Mouse (Mus musculus) limb, embryonic 14.5 days (tissue): ENCODE measurements around the gene R3hdml. TPM values are rescaled to one million over a fixed set of nuclear protein-coding genes. Genes with fewer than 3 reads are reported as not detected.
"Not testable (repeated sequence)": the region's sequence is repeated elsewhere in the genome, so short reads cannot be mapped to it uniquely, and the experiment has no call there.

ENCODE experiments used
- ATAC-seq: fragments of 200-750 bp; cut with Nextera tagmentation; 2 replicates; pipeline ENCODE4 v1.8.0; 2017; ENCODE audit warnings: low read depth, moderate number of reproducible peaks, moderate TSS enrichment; ENCODE audit not compliant: low FRiP score
- DNase-seq: peaks from one replicate; pipeline ENCODE4 v3.0.0-alpha.2; 2015; ENCODE audit warnings: low spot score
- H3K27ac ChIP-seq: fragments of 300-500 bp; sonication (generic); replicated peaks from 2 replicates; pipeline ENCODE4 v1.5.1; 2014; ENCODE audit warnings: low read depth, mild to moderate bottlenecking, low read length, moderate library complexity, mixed read lengths
- H3K27me3 ChIP-seq: fragments of 300-500 bp; sonication (generic); 2 replicates; pipeline ENCODE4 v1.6.1; 2014; ENCODE audit warnings: low read length, mixed read lengths; ENCODE audit not compliant: control insufficient read depth, insufficient read depth
- H3K36me3 ChIP-seq: fragments of 300-500 bp; sonication (generic); 2 replicates; pipeline ENCODE4 v1.6.1; 2014; ENCODE audit warnings: mild to moderate bottlenecking, low read length, moderate library complexity, mixed read lengths; ENCODE audit not compliant: control insufficient read depth, insufficient read depth
- H3K4me1 ChIP-seq: fragments of 300-500 bp; sonication (generic); 2 replicates; pipeline ENCODE4 v1.6.1; 2014; ENCODE audit warnings: antibody characterized with exemption, low read length, mixed read lengths; ENCODE audit not compliant: control insufficient read depth, insufficient read depth
- H3K4me2 ChIP-seq: fragments of 300-500 bp; sonication (generic); replicated peaks from 2 replicates; pipeline ENCODE4 v1.6.1; 2014; ENCODE audit warnings: low read depth, mild to moderate bottlenecking, low read length, moderate library complexity; ENCODE audit not compliant: severe bottlenecking
- H3K4me3 ChIP-seq: fragments of 300-500 bp; sonication (generic); replicated peaks from 2 replicates; pipeline ENCODE4 v1.5.1; 2014; ENCODE audit warnings: low read length
- H3K9ac ChIP-seq: fragments of 300-500 bp; sonication (generic); 2 replicates; pipeline ENCODE4 v1.6.1; 2014; ENCODE audit warnings: mild to moderate bottlenecking, low read depth, low read length, moderate library complexity; ENCODE audit not compliant: severe bottlenecking
- H3K9me3 ChIP-seq: fragments of 300-500 bp; sonication (generic); 2 replicates; pipeline ENCODE4 v1.6.1; 2016; ENCODE audit warnings: low read length; ENCODE audit not compliant: control insufficient read depth
- POLR2A ChIP-seq: fragments of 200-500 bp; IDR thresholded peaks from 2 replicates; pipeline ENCODE4 v1.8.0; 2012; ENCODE audit warnings: inconsistent platforms, mild to moderate bottlenecking, moderate library complexity, borderline replicate concordance; ENCODE audit not compliant: insufficient read depth, insufficient read length; ENCODE audit errors: extremely low read depth
- WGBS: fragments of 180-500 bp; shearing (Covaris S2); extraction: QIAGEN DNeasy Blood & Tissue Kit; methylation state at CpG from one replicate; pipeline ENCODE4 v1.1.7; 2014; 5-methylcytosine and 5-hydroxymethylcytosine counted together
- polyA plus RNA-seq, 2 experiments: library from polyadenylated mRNA; depleted of rRNA in 1 of 2; stranded (reverse) in 1 of 2; unstranded in 1 of 2; fragments of >200 nt; fragmentation: Nextera tagmentation in 1 of 2; extraction: Ambion mirVana in 1 of 2; gene quantifications; 2 replicates each; pipeline versions ENCODE4 v1.2.1 to v1.2.3; 2012 to 2014

The R3hdml gene
- polyA plus RNA-seq, 2 experiments, result 0.16 TPM; not detected in 1

GRCm38 (mm10) chr2:163450668-163451295 lies 41.3 kb upstream of the R3hdml start:
- no peaks in the 10 kb centered on the region for H3K9me3 ChIP-seq
- no peaks in the 10 kb centered on the region for H3K4me1 ChIP-seq
- no peak overlapping the region for H3K4me2 ChIP-seq
- 69% methylated on average over 6 of the region's 6 CpGs for WGBS
- no peak for TF ChIP-seq POLR2A
- H3K9ac ChIP-seq, result no peak overlapping the region
- no peak overlapping the region for H3K4me3 ChIP-seq
- no peaks in the 10 kb centered on the region for H3K36me3 ChIP-seq
- no peak overlapping the region for H3K27ac ChIP-seq
- DNase-seq (no peak), ATAC-seq (no peak)
- H3K27me3 ChIP-seq, result no peaks in the 10 kb centered on the region

GRCm38 (mm10) chr2:163452738-163453137 lies 39.4 kb upstream of the R3hdml start:
- Histone ChIP-seq H3K4me1 (no peaks in the 10 kb centered on the region), H3K27me3 (no peaks in the 10 kb centered on the region), H3K9me3 (no peaks in the 10 kb centered on the region), H3K27ac (no peak overlapping the region), H3K4me2 (no peak overlapping the region), H3K4me3 (no peak overlapping the region), H3K36me3 (no peaks in the 10 kb centered on the region), H3K9ac (no peak overlapping the region)
- no peak for TF ChIP-seq POLR2A
- ATAC-seq, result no peak
- WGBS, result 90% methylated on average over 6 of the region's 6 CpGs
- DNase-seq, result no peak

GRCm38 (mm10) chr2:163453378-163453777 lies 38.7 kb upstream of the R3hdml start:
- H3K4me1 ChIP-seq, result no peaks in the 10 kb centered on the region
- H3K27ac ChIP-seq, result no peak overlapping the region
- H3K36me3 ChIP-seq, result no peaks in the 10 kb centered on the region
- DNase-seq (no peak), ATAC-seq (no peak)
- H3K27me3 ChIP-seq, result no peaks in the 10 kb centered on the region
- H3K9ac ChIP-seq, result no peak overlapping the region
- 88% methylated on average over 13 of the region's 13 CpGs for WGBS
- H3K4me3 ChIP-seq, result no peak overlapping the region
- TF ChIP-seq POLR2A, result no peak
- H3K9me3 ChIP-seq, result no peaks in the 10 kb centered on the region
- H3K4me2 ChIP-seq, result no peak overlapping the region

- TF ChIP-seq POLR2A, result no peak
- ATAC-seq (no peak), DNase-seq (no peak)
- Histone ChIP-seq H3K27me3 (no peaks in the 10 kb centered on the region), H3K4me1 (no peaks in the 10 kb centered on the region), H3K36me3 (no peaks in the 10 kb centered on the region), H3K9ac (no peak overlapping the region), H3K27ac (no peak overlapping the region), H3K4me2 (no peak overlapping the region), H3K4me3 (no peak overlapping the region), H3K9me3 (no peaks in the 10 kb centered on the region)
- whole genome bisulfite sequencing, result 51% methylated on average over 27 of the region's 27 CpGs
Measured at GRCm38 (mm10) chr2:163458539-163459265, 33.4 kb upstream of the R3hdml start.

DNA sequence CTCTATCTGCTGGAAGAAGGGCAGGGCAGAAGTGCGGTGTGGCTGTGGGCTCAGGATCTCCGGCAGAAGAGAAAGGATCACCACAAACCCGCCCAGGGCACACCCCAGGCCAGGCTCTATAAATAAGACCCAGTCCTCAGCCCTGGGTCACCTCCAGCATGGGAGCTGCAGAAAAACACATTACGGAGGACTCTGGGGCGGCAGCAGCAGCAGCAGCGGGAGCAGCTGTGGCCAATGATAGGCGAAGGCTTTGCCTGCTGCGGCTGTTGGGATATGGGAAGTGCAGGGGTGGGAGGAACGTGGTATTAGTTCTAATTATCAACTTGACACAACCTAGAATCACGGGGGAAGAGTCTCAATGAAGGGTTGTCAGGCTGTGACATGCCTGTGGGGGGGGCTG lies 32.7 kb upstream of the R3hdml start:
- Histone ChIP-seq H3K9me3 (no peaks in the 10 kb centered on the region), H3K4me3 (no peak overlapping the region), H3K27me3 (no peaks in the 10 kb centered on the region), H3K4me1 (no peaks in the 10 kb centered on the region), H3K4me2 (no peak overlapping the region), H3K9ac (no peak overlapping the region), H3K36me3 (no peaks in the 10 kb centered on the region), H3K27ac (no peak overlapping the region)
- no peak for DNase-seq
- 45% methylated on average over 10 of the region's 10 CpGs for whole genome bisulfite sequencing
- no peak for ATAC-seq
- no peak for TF ChIP-seq POLR2A

DNA sequence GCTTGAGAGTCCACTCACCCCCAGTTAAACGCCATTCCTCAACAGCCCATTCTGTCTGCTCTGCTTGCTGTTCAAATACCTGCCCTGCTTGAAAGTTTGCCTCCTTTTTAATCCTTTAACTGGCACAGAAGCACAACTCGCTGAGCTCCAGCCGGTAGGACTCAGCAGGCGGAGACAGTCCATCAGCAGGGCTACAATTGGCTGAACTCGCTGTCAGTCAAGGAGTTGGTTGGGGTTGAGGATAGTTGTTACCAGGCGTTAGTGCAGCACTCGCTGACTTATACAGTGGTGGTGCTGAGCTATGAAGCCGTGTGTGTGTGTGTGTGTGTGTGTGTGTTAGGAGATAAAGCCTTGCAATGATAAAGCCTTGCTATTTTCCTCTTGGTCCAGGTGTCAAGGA lies 31.5 kb upstream of the R3hdml start:
- DNase-seq (no peak), ATAC-seq (no peak)
- Histone ChIP-seq H3K36me3 (no peaks in the 10 kb centered on the region), H3K27me3 (no peaks in the 10 kb centered on the region), H3K4me2 (no peak overlapping the region), H3K4me1 (no peaks in the 10 kb centered on the region), H3K4me3 (no peak overlapping the region), H3K9me3 (no peaks in the 10 kb centered on the region), H3K27ac (no peak overlapping the region), H3K9ac (no peak overlapping the region)
- TF ChIP-seq POLR2A, result no peak
- WGBS, result 90% methylated on average over 8 of the region's 8 CpGs

DNA sequence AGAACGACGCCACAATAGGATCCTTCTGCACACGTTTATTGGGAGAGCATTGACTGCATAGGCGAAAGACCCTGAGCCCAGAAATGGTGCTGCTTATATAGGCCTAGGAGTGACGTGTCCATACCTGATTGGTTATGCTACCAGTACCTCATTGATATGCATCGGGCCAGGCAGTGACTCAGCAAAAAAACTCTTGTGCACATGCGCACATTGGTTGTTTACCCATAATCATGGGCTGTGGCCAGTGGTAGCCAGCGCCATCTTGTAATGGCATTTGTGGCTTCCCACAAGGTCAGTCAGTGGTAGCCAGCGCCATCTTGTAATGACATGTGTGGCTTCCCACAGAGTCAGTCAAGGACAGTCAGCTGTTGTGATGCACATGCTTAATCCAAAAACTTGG lies 30.8 kb upstream of the R3hdml start:
- not testable (repeated sequence) for H3K4me3 ChIP-seq, H3K9ac ChIP-seq, H3K36me3 ChIP-seq, H3K27me3 ChIP-seq, H3K4me1 ChIP-seq, H3K9me3 ChIP-seq, H3K27ac ChIP-seq, DNase-seq, ATAC-seq, H3K4me2 ChIP-seq
- 94% methylated on average over 8 of the region's 9 CpGs for WGBS
